Mouse (Mus musculus) embryo, embryonic 11.5 days (tissue): ENCODE data around the gene Otop3.
"Not testable (repeated sequence)": the region's sequence is repeated elsewhere in the genome, so short reads cannot be mapped to it uniquely, and the experiment has no call there.

ENCODE experiments used
- DNase-seq: peaks from one replicate; pipeline ENCODE4 v3.0.0-alpha.2; 2012; ENCODE audit warnings: low read depth, low spot score

The Otop3 gene

DNA sequence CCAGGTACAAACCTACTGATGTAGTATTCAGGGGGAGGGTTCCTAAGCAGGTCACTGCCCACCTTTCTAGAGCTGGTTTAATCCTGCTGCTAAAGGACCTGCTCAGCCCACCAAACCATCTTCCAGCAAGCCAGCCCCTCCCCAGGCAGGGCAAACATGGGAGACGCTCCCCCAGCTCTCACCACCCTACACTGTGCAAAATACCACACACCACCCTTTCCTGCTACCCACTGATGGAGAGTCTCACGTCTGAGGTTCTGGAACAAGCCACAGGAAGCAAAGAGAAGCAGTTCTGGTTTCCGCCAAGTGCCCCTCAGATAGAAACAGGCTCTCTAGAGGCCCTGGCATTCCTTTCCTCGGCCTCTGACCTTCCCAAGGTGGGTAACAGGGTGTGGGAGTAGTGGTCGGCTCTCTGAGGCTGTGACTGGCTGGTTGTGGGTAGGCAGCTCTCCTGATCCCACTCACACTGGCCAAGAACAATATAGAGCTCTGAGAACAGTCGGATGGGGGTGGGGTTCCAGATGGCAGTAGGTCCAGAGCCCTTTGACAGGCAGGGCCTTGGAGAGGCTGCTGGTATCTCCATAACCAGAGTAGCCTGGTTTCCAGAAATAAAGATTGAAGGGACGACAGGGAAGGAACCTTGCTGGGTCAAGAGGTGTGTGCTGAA, 31.6 kb downstream of the Otop3 start:
- DNase-seq: no peak

DNA sequence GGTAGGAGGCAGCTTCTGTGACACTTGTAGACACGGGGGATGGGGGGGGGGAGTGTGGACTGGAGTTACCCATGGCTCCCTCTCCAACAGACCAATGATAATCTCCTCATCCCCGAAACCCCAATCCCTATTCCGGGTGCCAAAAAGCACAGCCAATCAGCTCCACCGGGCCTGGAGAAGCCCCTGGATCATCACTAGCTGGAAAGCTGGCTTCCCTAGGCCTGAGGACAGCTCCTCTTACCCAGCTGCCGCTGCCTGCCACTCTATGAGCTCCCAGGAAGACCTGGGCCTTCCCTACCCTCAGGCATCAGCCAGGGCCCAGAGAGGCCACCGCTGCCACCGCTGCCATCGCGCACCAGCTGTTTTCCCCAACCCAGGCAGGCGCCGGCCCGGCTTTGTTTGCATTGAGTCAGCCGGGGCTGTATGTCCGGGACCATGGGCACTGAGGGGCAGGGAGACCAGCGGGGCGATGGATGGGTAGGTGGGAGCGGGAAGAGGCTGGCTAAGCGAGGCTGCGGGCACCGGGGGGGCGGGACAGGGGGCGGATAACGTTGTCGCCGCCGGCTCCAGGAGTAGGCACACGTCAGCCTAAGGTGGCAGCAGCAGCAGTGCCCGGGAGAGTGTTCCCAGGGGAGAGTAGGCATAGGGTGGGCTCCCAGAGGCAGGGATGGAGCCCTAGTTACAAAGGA, 32.3 kb downstream of the Otop3 start:
- DNase-seq: no peak

DNA sequence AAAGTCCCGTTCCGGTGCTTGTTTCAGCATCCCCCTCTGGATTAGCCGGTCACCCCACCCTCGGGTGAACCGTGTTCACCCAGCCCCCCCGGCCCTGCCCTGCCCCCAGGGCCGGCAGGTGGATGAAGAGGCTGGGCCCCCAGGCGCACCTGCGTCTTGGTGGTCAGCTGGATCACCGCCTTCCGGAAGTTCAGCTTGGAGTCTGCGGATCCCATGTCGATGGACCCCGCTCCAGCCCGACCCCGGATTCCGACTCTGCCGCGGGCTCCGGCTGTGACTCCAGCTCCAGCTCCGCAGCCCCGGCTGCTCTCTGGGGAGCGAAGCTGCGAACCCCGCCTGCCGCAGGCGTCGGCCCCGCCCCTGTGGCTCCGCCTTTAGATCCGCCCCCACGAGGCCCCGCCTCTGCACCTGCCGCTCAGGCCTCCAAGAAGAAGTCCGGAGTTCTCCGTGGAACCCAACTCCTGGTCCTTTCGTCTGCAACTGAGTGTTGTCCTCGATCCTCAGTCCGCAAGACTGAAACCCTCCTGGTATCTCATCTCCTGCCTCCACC, 32.9 kb downstream of the Otop3 start, which contains the start of gene Hid1:
Gene Hid1 (minus strand): TSS at position 362 of the 550 bp plus-strand sequence.
- peak; percentile 38 for DNase-seq

DNA sequence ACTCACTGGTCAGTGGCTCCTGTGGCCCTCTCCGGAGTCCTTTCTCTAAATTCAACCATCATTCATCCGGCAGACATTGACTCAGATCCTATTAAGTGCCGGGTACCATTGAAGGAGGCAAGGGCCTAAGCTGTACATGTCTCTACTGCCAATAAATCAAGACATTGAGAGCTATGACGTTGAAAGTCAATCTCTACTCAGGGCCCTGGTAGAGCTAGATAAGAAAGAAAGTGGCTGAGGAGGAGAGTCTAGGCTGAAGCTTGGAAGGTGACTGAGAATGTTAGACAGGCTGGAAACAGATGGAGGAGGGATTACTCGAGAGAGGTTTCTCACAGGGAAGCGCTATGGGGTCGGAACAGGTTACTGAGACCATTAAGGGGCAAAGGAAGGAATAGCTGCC, 35.8 kb downstream of the Otop3 start:
- no peak for DNase-seq

DNA sequence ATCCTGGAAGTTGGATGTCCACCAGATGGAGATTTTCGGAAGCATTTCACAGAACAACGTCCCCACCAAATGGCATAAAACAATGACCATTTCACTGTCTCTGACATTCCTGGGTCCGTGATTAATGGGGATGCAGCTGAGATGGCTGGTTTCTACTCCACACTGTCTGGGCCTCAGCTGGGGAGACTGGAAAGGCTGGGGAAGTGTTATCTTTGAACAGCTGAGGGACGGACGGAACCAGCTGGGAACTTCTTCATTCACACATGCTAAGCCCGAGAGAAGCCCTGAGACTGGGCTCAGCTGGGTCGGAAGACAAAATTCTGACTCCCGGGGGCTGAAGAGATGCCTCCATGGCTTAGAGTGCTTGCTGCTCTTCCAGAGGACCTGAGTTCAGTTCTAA, 36.8 kb downstream of the Otop3 start:
- no peak for DNase-seq

DNA sequence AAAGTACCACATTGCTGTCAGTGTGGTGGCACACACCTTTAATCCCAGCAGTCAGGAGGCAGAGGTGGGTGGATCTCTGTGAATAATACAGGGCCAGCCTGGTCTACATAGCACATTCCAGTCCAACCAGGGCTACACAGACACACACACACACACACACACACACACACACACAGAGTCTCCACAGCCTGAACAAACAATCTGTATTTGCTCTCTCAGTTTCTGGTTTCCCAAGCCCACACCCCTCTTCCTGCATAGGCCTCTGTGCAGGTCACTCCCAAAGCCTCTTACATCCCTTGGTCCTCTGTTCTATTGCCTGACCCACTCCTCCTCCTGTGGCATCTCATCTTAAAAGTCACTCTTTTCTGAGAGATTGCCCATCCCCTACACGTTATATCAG, 37.5 kb downstream of the Otop3 start:
- DNase-seq: no peak

DNA sequence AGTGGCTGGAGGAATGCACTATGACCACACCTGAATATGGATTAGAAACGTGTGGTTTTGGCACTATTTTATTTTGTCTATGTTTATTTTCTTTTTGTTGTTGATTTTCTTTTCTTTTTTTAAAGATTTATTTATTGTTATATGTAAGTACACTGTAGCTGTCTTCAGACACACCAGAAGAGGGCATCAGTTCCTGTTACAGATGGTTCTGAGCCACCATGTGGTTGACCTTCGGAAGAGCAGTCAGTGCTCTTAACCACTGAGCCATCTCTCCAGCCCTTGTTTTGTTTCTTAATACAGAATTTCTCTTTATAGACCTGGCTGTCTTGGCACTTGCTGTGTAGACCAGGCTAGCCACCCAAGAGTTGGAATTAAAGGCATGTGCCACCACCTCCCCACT, 38.2 kb downstream of the Otop3 start:
- DNase-seq: no peak

DNA sequence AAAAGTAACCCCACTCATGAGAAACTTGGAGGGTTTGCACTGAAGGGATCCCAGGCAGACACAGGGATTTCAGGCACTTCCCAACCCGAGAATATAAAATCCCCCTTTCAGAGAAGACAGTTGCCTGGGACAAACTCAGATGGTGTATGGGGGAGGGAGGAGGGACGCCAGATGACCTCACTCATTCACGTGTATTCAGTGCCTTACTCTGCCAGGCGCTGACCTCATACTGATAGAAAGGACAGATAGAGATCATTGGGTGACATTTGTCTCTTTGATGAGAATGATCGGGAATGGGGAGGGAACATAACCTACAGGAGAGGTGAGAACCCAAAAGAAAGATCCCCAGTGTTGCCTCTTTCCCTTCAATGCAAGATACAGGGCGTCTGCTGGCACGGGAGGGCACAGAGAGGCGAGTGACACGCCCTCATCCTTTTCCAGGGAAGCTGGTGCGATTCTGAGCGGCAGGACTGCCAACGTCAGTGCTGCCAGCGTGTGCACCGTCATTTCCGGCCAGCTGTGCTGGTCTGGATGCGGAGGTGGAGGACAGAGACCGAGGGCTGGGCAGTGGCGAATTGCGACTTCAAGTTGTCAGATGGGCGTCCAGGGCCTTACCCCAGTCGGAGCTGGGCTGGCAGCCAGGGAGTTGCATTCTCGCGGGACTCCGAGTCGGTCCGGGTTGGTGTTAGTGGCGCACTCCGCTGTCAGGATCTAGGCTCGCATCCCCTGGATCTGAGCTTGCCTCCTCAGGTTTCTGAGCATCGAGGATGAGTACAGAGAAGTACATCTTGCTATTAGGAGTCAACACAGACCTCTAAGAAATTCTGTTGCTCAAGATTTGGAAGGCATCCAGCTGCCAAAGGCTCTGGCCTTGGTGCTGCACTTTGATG, 39.5 kb downstream of the Otop3 start:
- DNase-seq: no peak

DNA sequence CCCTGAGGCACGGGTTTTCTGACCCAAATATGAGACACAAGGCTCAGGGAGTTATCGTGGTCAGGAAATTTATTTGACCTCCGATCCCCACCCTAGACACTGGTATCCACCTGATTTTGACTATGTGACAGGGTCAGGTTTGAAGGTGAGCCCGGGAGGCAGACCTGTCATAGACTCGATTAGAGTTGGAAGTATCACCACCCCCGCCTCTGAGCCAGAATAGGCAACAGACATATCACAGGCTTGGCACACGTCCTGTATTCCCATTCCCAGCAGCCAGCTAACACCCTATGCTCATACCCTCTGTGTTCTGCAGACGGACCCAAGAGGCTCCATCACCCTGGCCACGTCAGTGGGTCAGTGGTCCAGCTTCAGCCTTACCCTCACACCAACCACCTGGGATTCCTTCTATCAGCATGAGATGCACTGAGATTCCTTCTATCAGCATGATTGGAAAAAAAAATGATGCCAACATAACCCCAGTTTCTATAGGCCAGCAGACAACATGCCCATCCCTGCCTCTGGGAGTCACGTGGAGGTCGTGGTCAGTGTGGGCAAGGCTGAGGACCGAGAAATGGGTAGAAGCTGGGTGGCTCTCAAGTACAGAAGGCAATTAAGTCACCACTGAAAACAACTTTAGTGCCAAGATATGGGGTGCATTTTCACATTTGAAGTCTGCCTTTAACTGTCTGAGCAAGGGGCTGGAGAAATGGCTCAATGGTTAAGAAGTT, 40.3 kb downstream of the Otop3 start:
- no peak for DNase-seq

DNA sequence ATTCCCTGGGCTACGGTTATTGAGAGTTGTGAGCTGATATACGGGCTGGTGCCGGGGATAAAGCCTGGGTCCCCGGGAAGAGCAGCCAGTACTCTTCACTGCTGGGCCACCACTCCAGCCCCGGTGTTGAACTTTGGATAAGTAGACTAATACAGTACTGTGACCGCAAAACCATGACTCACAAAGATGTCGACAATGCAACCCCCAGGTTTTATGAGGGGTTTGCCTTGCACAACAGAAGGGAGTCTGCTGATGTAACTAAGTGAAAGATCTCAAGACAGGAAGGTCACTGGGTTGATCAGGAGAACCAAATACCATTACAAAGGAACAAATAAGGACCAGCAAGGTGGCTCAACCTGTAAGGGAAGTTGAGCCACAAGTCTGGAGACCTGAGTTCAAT, 42.2 kb downstream of the Otop3 start:
- DNase-seq: no peak

DNA sequence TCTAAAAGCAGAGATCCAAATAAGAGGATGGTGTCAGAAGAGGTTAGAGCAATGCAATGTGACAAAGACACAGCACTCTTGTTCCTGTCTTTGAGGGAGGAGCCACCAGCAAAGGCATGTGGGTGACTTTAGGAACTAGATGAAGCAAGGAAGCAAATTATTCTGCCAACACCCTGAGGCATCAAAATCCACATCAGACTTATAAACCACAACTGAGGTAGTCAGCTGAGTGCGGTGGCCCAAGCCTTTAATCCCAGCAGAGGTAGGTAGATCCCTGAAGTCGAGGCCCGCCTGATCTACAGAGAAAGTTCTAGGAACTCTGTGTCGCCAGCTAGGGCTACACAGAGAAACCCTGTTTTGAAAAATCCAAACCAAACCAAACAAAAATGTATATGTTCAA, 42.7 kb downstream of the Otop3 start:
- no peak for DNase-seq

DNA sequence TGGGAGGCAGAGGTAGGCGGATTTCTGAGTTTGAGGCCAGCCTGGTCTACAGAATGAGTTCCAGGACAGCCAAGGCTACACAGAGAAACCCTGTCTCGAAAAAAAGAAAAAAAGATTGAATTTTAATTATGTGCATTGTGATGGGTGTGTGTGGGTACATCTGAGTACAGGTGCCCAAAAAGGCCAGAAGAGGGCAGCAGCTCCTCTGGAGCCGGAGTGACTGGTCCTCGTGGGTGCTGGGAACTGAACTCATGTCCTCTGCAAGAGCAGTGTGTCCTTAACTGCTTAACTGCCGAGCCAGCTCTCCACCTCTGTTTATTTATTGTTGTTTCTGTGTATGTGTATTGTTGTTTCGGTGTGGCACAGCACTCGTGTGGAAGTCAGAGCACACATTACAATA, 43.3 kb downstream of the Otop3 start:
- DNase-seq: no peak

DNA sequence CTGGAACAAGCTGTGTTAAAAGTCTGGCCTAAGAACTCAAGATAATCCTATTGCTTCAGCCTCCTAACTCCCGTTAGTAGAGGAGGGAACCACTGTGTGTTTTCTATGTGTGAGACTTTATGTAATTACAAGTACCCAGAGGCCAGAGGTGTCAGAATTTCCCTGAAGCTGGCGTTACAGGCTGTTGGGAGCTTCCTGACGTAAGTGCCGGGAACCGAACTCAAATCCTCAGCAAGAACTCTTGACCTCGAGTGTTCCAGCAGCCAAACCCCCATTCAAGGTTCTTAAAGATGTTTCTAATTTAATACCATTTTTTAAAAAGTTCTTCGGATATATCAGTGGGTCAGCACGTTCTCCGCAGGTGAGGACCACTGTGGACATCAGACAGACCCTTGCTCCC, 46.7 kb downstream of the Otop3 start:
- no peak for DNase-seq

DNA sequence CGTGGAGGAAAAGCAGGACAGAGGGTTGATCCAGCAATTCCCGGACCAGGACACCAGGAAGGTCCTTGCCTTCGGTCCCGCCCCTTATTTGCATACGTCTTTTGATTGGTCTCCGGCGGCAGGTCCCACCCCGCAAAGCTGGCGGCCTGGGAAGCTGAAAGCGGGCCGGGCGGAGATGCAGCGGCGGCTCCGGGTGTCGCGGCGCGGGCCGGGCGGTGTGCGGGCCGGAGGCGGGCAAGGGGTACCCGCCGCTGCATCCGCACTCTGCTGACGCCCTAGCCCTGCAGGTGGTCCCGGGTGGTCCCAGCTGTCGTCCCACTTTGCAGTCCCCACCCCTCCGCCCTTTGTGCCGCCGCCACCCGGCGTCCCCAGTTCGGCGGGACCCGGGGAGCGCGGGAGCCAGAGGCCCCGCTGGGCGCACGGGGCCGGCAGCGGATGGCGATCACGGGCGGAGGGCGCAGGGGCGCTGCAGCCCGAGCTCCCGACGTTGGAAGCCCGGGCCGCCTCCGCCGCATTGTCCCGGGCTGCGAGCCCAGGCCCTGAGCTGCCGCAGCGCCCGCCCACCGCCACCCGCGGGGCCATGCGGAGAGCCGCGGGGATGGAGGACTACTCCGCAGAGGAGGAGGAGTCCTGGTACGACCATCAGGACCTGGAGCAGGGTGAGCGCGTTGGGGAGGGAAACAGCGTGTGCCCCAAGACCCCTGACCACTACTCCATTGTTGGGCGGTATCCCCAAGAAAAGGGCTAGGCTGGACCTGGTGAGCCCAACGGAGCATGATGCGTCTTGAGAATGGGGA, 47.4 kb downstream of the Otop3 start, which contains the start of gene Cdr2l:
Gene Cdr2l (plus strand): TSS at position 174 of the 797 bp plus-strand sequence.
- peak; percentile 85 for DNase-seq

DNA sequence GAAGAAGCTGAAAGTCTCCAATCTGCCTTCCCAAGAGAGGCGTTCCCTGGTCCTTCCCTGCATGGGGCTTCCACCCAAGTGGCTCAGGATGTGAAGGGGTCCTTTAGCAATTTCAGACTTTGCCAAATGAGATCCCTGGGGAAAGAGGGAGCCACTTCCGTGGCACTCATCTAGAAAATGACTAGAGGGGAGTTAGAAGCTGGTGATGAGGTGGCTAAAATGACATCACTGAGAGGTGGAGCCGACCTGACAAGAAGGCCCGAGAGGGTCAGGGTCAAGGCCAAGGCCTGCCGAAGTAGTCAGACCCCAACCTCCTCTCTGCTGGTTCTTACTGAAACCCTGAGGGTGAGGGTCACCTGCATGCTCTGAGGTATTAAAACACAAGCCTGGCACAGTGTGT, 48.4 kb downstream of the Otop3 start:
- no peak for DNase-seq

DNA sequence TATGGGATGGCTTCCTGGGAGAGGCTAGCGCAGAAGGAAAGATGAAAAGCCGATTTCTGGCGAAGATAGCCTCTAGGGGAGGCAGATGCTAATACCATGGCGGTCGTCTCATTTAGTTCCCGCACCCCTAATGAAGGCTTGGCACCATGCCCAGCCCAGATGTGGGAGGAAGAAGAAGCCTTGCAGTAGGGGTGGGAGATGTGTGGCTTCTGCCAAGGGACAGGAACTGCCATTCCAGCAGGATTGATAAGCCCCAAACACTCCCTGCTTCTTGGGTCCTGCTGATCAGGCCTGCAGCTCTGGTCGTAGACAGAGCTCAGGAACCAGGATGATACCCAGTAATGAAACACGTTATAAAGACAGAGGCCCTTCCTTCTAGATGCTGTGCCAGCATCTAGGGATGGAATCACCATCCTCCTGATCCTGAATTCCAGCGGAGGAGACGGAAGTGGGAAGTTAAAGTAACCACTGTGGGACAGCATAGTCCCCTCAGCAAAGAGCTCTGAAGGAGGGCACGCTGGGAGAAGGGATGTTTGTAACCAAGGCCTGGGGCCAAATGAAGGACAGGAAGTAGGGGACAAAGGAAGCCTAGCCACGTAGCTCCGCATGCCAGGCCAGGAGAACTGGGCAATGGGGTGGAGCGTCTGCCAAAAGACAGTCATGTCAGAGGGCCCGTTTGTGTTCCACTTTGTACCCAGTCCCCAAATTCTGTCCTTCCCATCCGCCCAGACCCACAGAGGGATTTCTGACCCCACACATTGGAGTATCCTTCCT, 49.4 kb downstream of the Otop3 start:
- no peak for DNase-seq

DNA sequence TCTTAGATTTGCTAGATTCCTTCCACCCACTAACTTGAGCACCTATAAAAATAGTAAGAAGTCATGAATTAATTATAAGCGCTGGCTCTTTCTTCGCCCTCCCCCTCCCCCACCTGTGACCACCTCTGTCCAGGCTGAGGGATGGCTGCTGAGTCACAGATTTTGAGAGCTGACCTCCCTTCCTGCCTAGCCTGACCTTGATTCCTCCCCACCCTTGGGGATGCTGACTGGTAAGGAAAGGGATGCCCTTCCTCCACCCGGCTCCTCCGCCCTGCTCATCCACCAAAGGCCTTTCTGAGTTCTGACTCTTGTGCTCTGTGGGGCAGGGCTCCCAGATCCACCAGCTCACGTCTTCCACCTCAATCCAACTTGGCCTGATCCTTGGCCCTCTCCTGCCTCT, 50.1 kb downstream of the Otop3 start:
- DNase-seq: no peak

DNA sequence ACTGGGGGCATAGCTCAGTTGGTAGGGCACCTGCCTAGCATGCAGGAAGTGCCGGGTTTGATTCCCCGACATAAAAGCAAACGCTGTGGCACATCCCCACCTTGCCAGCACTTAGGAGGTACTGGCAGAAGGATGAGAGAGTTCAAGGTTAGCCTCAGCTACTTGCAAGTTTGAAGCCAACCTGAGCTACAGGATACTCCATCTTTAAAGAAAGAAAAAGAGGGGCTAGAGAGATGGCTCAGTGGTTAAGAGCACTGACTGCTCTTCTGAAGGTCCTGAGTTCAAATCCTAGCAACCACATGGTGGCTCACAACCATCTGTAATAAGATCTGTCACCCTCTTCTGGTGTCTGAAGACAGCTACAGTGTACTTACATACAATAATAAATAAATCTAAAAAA, 52.3 kb downstream of the Otop3 start:
- DNase-seq: not testable (repeated sequence)

DNA sequence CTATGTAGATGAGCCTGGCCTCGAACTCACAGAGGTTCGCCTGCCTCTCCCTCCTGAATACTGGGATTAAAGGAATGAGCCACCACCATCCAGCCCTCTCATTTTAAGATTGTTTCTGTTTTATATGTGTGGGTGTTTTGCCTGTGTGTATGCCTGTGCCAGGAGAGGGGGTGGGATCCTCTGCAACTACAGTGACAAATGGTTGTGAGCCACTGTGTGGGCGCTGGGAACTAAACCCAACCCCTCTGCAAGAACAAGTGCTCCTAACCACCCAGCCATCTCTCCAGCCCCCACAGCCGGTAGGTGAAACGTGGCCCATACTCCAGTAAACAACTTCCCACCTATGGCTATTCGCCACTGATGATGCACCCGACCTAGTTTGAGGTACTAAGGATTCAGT, 56.8 kb downstream of the Otop3 start:
- no peak for DNase-seq
